Mouse (Mus musculus): ENCODE results near the gene Cdc20b.

Gene Cdc20b

DNA sequence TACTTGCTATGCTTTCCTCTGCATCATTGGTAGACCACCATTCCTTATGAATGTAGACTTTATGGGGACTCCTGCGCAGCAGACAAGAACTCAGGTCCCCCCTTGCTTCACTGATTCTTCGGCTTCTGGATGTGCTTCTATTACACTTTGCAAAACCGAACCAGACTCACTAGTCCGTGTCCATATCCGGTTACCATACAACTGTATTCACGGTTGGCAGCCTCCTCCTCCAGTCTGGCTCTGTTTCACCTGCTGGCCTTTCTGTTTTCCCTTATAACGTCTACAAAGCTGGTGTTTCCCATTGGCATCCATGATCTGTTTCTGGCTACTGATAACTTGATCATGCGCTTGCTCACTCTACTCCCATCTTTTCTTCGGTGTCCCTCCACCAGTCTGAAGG lies 29.6 kb downstream of the Cdc20b start:
- Histone ChIP-seq H3K4me3 (replicated peaks; ENCODE audit: low read length) (no peak overlapping the region), H3K36me3 (ENCODE audit: insufficient read depth, low read length) (no peaks in the 10 kb centered on the region), H3K27me3 (ENCODE audit: insufficient read depth, low read length) (no peaks in the 10 kb centered on the region), H3K9me3 (ENCODE audit: low read length) (no peaks in the 10 kb centered on the region), H3K4me1 (replicated peaks; ENCODE audit: low read depth, low read length) (no peaks in the 10 kb centered on the region)
- TF ChIP-seq CTCF (conservative IDR thresholded peaks at IDR 0.05; ENCODE audit: low read length) (no peak), NANOG (IDR thresholded peaks at IDR 0.05; ENCODE audit: borderline replicate concordance, low read length) (no peak), POU5F1 (IDR thresholded peaks at IDR 0.05; ENCODE audit: borderline replicate concordance, low read length) (no peak)

GRCm38 (mm10) chr13:113079021-113079420 lies 44.1 kb downstream of the Cdc20b start:
- Histone ChIP-seq H3K4me1 (replicated peaks; ENCODE audit: low read depth, low read length) (no peaks in the 10 kb centered on the region), H3K4me3 (replicated peaks; ENCODE audit: low read length) (no peak overlapping the region), H3K36me3 (ENCODE audit: insufficient read depth, low read length) (no peaks in the 10 kb centered on the region), H3K27me3 (ENCODE audit: insufficient read depth, low read length) (0 out of 2 replicates have a peak, but pooled peaks cover 4% of the 10 kb centered on the region), H3K9me3 (ENCODE audit: low read length) (no peaks in the 10 kb centered on the region)
- no peak for TF ChIP-seq NANOG (IDR thresholded peaks at IDR 0.05; ENCODE audit: borderline replicate concordance, low read length)
- no peak for TF ChIP-seq CTCF (conservative IDR thresholded peaks at IDR 0.05; ENCODE audit: low read length)
- no peak for TF ChIP-seq POU5F1 (IDR thresholded peaks at IDR 0.05; ENCODE audit: borderline replicate concordance, low read length)

DNA sequence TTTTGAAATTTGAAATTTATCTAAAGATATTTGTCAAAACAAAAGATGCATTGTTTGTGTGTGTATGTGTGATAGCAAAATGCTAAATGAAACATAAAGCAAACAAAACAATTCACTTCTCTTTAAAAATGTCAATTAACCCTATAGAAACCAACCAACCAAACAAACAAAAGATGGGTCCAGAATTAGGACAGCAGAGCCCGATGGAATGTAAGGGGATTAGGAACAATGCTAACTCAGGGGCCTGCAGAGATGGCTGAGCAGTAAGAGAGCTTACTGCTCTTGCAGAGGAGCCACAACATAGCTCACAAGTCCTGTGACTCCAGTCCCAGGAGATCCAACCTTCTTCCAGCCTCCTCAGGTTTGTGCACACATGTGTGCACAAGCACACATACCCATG lies 47.2 kb downstream of the Cdc20b start:
- H3K36me3 ChIP-seq (ENCODE audit: insufficient read depth, low read length) = no peaks in the 10 kb centered on the region
- TF ChIP-seq POU5F1 (IDR thresholded peaks at IDR 0.05; ENCODE audit: borderline replicate concordance, low read length) (no peak), CTCF (conservative IDR thresholded peaks at IDR 0.05; ENCODE audit: low read length) (no peak), NANOG (IDR thresholded peaks at IDR 0.05; ENCODE audit: borderline replicate concordance, low read length) (no peak)

DNA sequence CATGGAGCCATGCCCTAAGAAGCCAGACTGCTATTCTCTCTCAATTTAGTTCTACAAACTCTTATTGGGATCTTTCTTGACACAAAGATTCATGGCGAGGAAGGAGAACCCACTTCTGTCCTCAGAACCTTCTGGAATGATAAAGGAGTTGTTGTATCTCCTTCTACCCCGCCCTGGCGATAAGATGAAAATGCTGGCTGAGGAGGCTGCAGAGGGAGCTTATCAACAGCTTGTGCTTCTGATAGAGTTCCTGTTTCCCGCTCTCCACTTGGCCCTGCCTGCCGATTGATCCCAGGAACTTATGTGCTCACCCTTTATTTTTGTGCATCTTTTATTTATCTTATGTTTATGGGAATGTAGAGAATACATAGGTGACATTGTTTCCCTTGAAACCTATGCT lies 49.8 kb downstream of the Cdc20b start:
- H3K4me1 ChIP-seq (replicated peaks; ENCODE audit: low read depth, low read length) = no peaks in the 10 kb centered on the region
- 0 out of 2 replicates have a peak, but pooled peaks cover 9% of the 10 kb centered on the region for H3K27me3 ChIP-seq (ENCODE audit: insufficient read depth, low read length)
- H3K9me3 ChIP-seq (ENCODE audit: low read length) = no peaks in the 10 kb centered on the region
- H3K4me3 ChIP-seq (replicated peaks; ENCODE audit: low read length) = no peak overlapping the region
- no peaks in the 10 kb centered on the region for H3K36me3 ChIP-seq (ENCODE audit: insufficient read depth, low read length)
- TF ChIP-seq POU5F1 (IDR thresholded peaks at IDR 0.05; ENCODE audit: borderline replicate concordance, low read length) (no peak), NANOG (IDR thresholded peaks at IDR 0.05; ENCODE audit: borderline replicate concordance, low read length) (no peak), CTCF (conservative IDR thresholded peaks at IDR 0.05; ENCODE audit: low read length) (no peak)

More for the DNA sequence above, 47.2 kb downstream of the Cdc20b start:
- Histone ChIP-seq H3K27me3 (ENCODE audit: insufficient read depth, low read length) (0 out of 2 replicates have a peak, but pooled peaks cover 5% of the 10 kb centered on the region), H3K4me3 (replicated peaks; ENCODE audit: low read length) (no peak overlapping the region), H3K4me1 (replicated peaks; ENCODE audit: low read depth, low read length) (no peaks in the 10 kb centered on the region), H3K9me3 (ENCODE audit: low read length) (no peaks in the 10 kb centered on the region)

- no peaks in the 10 kb centered on the region for H3K4me1 ChIP-seq (replicated peaks; ENCODE audit: low read depth, low read length)
- H3K4me3 ChIP-seq (replicated peaks; ENCODE audit: low read length) = no peak overlapping the region
- H3K27me3 ChIP-seq (ENCODE audit: insufficient read depth, low read length) = 0 out of 2 replicates have a peak, but pooled peaks cover 11% of the 10 kb centered on the region
- TF ChIP-seq NANOG (IDR thresholded peaks at IDR 0.05; ENCODE audit: borderline replicate concordance, low read length) (no peak), POU5F1 (IDR thresholded peaks at IDR 0.05; ENCODE audit: borderline replicate concordance, low read length) (no peak), CTCF (conservative IDR thresholded peaks at IDR 0.05; ENCODE audit: low read length) (no peak)
- no peaks in the 10 kb centered on the region for H3K9me3 ChIP-seq (ENCODE audit: low read length)
- H3K36me3 ChIP-seq (ENCODE audit: insufficient read depth, low read length) = no peaks in the 10 kb centered on the region
These were observed 52.5 kb downstream of the Cdc20b start for GRCm38 (mm10) chr13:113087226-113088017.

- Histone ChIP-seq H3K9me3 (ENCODE audit: low read length) (peaks cover 7% of the 10 kb centered on the region), H3K4me1 (replicated peaks; ENCODE audit: low read depth, low read length) (no peaks in the 10 kb centered on the region), H3K36me3 (ENCODE audit: insufficient read depth, low read length) (no peaks in the 10 kb centered on the region), H3K27me3 (ENCODE audit: insufficient read depth, low read length) (0 out of 2 replicates have a peak, but pooled peaks cover 5% of the 10 kb centered on the region), H3K4me3 (replicated peaks; ENCODE audit: low read length) (no peak overlapping the region)
- no peak for TF ChIP-seq POU5F1 (IDR thresholded peaks at IDR 0.05; ENCODE audit: borderline replicate concordance, low read length)
- TF ChIP-seq CTCF (conservative IDR thresholded peaks at IDR 0.05; ENCODE audit: low read length) = no peak
- no peak for TF ChIP-seq NANOG (IDR thresholded peaks at IDR 0.05; ENCODE audit: borderline replicate concordance, low read length)
These were observed 55.6 kb downstream of the Cdc20b start for GRCm38 (mm10) chr13:113090489-113090888.

DNA sequence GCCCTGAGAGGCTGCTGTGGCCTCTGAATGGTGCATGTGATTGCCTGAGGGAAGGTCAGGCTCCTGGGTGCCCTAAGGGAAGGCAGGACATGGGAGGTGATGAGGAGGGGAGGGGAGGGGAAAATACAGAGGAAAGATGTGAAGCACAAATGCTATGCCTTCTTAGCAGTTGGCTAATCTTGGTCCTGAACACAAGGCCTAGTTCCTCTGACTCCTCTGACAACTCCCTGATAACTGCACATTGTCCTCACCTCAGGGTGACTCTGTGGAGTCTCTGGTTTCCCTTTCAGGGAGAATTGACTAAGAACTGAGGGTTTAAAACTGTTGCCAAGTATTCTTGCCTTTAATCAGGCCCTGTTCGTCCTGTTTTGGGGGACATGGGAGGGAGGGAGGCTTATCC lies 59.7 kb downstream of the Cdc20b start:
- Histone ChIP-seq H3K4me3 (replicated peaks; ENCODE audit: low read length) (no peak overlapping the region), H3K36me3 (ENCODE audit: insufficient read depth, low read length) (no peaks in the 10 kb centered on the region), H3K27me3 (ENCODE audit: insufficient read depth, low read length) (peaks cover 13% of the 10 kb centered on the region), H3K4me1 (replicated peaks; ENCODE audit: low read depth, low read length) (no peaks in the 10 kb centered on the region), H3K9me3 (ENCODE audit: low read length) (peaks cover 10% of the 10 kb centered on the region)
- TF ChIP-seq POU5F1 (IDR thresholded peaks at IDR 0.05; ENCODE audit: borderline replicate concordance, low read length) = no peak
- TF ChIP-seq NANOG (IDR thresholded peaks at IDR 0.05; ENCODE audit: borderline replicate concordance, low read length) = no peak
- no peak for TF ChIP-seq CTCF (conservative IDR thresholded peaks at IDR 0.05; ENCODE audit: low read length)

DNA sequence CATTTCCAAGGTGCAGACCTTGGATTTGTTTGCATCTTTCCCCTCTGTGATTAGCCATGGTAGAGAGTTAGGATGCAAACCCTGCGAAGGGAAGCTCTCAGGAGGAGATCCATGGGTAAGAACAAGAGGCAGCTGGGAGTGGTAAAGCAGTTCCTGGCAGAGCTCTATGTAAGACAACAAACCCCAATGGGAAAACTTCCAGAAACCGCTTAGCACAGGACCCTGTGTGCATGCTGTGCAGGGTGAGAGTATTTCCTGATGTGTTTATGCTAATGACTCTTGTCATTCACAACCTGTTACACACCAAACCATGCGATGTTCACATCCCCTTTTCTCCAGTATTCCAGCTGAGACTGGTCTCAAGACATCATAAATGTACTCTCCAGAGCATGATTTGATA lies 62.1 kb downstream of the Cdc20b start:
- TF ChIP-seq CTCF (conservative IDR thresholded peaks at IDR 0.05; ENCODE audit: low read length) (no peak), POU5F1 (IDR thresholded peaks at IDR 0.05; ENCODE audit: borderline replicate concordance, low read length) (no peak), NANOG (IDR thresholded peaks at IDR 0.05; ENCODE audit: borderline replicate concordance, low read length) (no peak)
- Histone ChIP-seq H3K4me3 (replicated peaks; ENCODE audit: low read length) (no peak overlapping the region), H3K4me1 (replicated peaks; ENCODE audit: low read depth, low read length) (no peaks in the 10 kb centered on the region), H3K27me3 (ENCODE audit: insufficient read depth, low read length) (peaks cover 10% of the 10 kb centered on the region), H3K9me3 (ENCODE audit: low read length) (peaks cover 10% of the 10 kb centered on the region), H3K36me3 (ENCODE audit: insufficient read depth, low read length) (no peaks in the 10 kb centered on the region)
